In the genomic region with DNA sequence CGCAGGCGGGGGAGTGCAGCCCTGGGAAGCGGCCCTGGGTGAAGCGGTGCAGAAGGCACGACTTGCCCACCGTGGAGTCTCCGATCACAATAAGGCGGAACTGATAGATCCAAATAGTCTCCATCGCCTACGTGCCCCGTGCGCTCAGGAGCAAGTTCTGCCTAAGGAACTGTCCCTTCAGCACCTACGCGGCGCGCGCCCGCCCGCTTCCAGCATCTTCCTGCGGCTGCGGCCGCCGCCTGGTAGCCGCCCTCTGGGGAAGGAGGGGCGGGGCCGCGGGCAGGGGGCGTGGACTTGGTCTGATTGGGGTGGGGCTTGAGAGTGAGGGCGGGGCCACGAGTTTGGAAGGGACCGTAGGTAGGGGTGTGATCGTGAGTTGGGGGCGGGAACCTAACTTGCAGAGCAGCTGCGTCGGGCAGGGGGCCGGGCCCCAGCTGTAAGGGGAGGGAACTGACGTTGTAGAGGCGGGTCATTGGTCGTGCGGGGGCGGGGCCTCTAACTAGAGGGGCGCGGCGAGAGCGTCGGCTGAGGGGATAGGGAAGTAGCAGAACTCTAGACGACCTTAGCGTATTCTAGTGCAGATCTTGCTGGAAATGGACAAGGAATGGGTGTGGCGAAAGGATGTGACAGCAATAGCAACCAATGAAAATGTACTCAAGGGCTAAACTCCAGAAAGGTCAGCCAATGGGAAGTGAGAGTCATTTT, we compare ENCODE assay signal across 8 mouse cellular contexts. TPM values are rescaled to one million over a fixed set of nuclear protein-coding genes. Genes with fewer than 3 reads are reported as not detected.
DNase-seq lines count a peak whose midpoint lies in the region; ATAC-seq and TF ChIP-seq lines count a peak whose summit lies in the region.

A gene (minus strand): TSS at position 241 of the 705 bp plus-strand sequence.

- TF ChIP-seq POLR2A in cerebellum, adult 2 months (IDR thresholded peaks at IDR 0.05; ENCODE audit: borderline replicate concordance, insufficient read depth, low read length) = no peak
- no peak for TF ChIP-seq POLR2A in olfactory bulb, adult 2 months (IDR thresholded peaks at IDR 0.05; ENCODE audit: insufficient read depth, low read depth, low read length)

- H3K4me3 ChIP-seq in ES-E14 (ENCODE audit: insufficient read depth in 1 of 2, low read depth in 1 of 2, low read length in 2 of 2, poor library complexity in 1 of 2, severe bottlenecking in 1 of 2) = peak within 1 kb of the TSS; percentile 85 to 89
- peak within 1 kb of the TSS; percentile 74 for H3K4me3 ChIP-seq in cerebellum, adult 2 months (replicated peaks; ENCODE audit: insufficient read depth, low read depth, low read length)
- peak within 1 kb of the TSS; percentile 70 for H3K4me3 ChIP-seq in forebrain, postnatal 0 days (ENCODE audit: low read depth, low read length)
- peak within 1 kb of the TSS; percentile 41 for H3K4me3 ChIP-seq in lung, embryonic 15.5 days
- peak within 1 kb of the TSS; percentile 63 for H3K4me3 ChIP-seq in olfactory bulb, adult 2 months (ENCODE audit: insufficient read depth, low read depth, low read length)

- no peak for TF ChIP-seq CTCF in cerebellum, adult 2 months (IDR thresholded peaks at IDR 0.05; ENCODE audit: borderline replicate concordance, insufficient read depth, low read depth, low read length)
- TF ChIP-seq CTCF in forebrain, postnatal 0 days (IDR thresholded peaks at IDR 0.05; ENCODE audit: low read depth) = no peak
- TF ChIP-seq CTCF in olfactory bulb, adult 2 months (IDR thresholded peaks at IDR 0.05; ENCODE audit: insufficient read depth, low read depth, low read length) = no peak

- no peaks in the 10 kb centered on the region for H3K27me3 ChIP-seq in cerebellum, adult 2 months (ENCODE audit: control insufficient read depth, insufficient read depth, low read length)
- H3K27me3 ChIP-seq in forebrain, postnatal 0 days (ENCODE audit: insufficient read depth, low read length) = no peaks in the 10 kb centered on the region
- H3K27me3 ChIP-seq in lung, embryonic 15.5 days = peaks cover 3% of the 10 kb centered on the region; the same call in 1 of the 2 replicates

- peak within 1 kb of the TSS; percentile 70 for H3K9ac ChIP-seq in ES-E14 (ENCODE audit: insufficient read depth, low read depth, low read length, poor library complexity, severe bottlenecking)
- H3K9ac ChIP-seq in forebrain, postnatal 0 days = peak within 1 kb of the TSS; percentile 36
- no peak within 1 kb of the TSS for H3K9ac ChIP-seq in lung, embryonic 15.5 days

- H3K9me3 ChIP-seq in ES-E14 (ENCODE audit: control insufficient read depth, insufficient read depth, low read depth, low read length) = no peaks in the 10 kb centered on the region
- no peaks in the 10 kb centered on the region for H3K9me3 ChIP-seq in forebrain, postnatal 0 days (ENCODE audit: low read length)
- H3K9me3 ChIP-seq in lung, embryonic 15.5 days = no peaks in the 10 kb centered on the region

- peak; percentile 94 for ATAC-seq in forebrain, postnatal 0 days
- peak; percentile 93 for ATAC-seq in lung, embryonic 15.5 days (ENCODE audit: borderline replicate concordance, extremely low read depth, low FRiP score, low TSS enrichment)

- DNase-seq in ES-E14 (ENCODE audit: low read depth, low spot score) = peak; percentile 96
- DNase-seq in cerebellum, adult 2 months = peak; percentile 47 to 53
- peak; percentile 84 for DNase-seq in forebrain, postnatal 0 days
- DNase-seq in heart, postnatal 4 days = peak; percentile 82
- peak; percentile 57 for DNase-seq in layer of hippocampus, adult 9-10 months (ENCODE audit: low spot score)
- peak; percentile 63 to 71 for DNase-seq in thymus, adult 18-20 months

- H3K36me3 ChIP-seq in ES-E14 (ENCODE audit: control insufficient read depth, insufficient read depth, low read length, poor library complexity, severe bottlenecking) = no peaks in the 10 kb centered on the region
- H3K36me3 ChIP-seq in forebrain, postnatal 0 days (ENCODE audit: insufficient read depth) = no peaks in the 10 kb centered on the region
- no peaks in the 10 kb centered on the region for H3K36me3 ChIP-seq in lung, embryonic 15.5 days

- in situ Hi-C loops in ES-E14 (cut with MboI; ENCODE audit: low sequenced_read_pairs in 2 of 2, unreplicated experiment in 2 of 2) = no loop called here

- no peak within 1 kb of the TSS for H3K27ac ChIP-seq in ES-E14 (ENCODE audit: insufficient read depth, low read depth, low read length, poor library complexity, severe bottlenecking)
- no peak within 1 kb of the TSS for H3K27ac ChIP-seq in cerebellum, adult 2 months (ENCODE audit: insufficient read depth, low read length)
- H3K27ac ChIP-seq in forebrain, postnatal 0 days (ENCODE audit: low read depth, low read length) = no peak within 1 kb of the TSS
- H3K27ac ChIP-seq in lung, embryonic 15.5 days = no peak within 1 kb of the TSS
- H3K27ac ChIP-seq in olfactory bulb, adult 2 months (ENCODE audit: insufficient read depth, low read depth, low read length) = no peak within 1 kb of the TSS

- H3K4me1 ChIP-seq in ES-E14 (ENCODE audit: control insufficient read depth in 2 of 2, insufficient read depth in 2 of 2, low read length in 2 of 2, poor library complexity in 1 of 2) = no peaks in the 10 kb centered on the region
- H3K4me1 ChIP-seq in cerebellum, adult 2 months (ENCODE audit: control insufficient read depth, insufficient read depth, low read length) = no peaks in the 10 kb centered on the region; the same call in 1 of the 2 replicates
- H3K4me1 ChIP-seq in forebrain, postnatal 0 days (ENCODE audit: insufficient read depth) = no peaks in the 10 kb centered on the region
- H3K4me1 ChIP-seq in lung, embryonic 15.5 days = peaks cover 15% of the 10 kb centered on the region
- H3K4me1 ChIP-seq in olfactory bulb, adult 2 months (ENCODE audit: control insufficient read depth, insufficient read depth, low read length) = peaks cover 3% of the 10 kb centered on the region; the same call in 1 of the 2 replicates

- under 1% methylated on average over 49 of the region's 49 CpGs for WGBS in cerebellum, adult 2 months
- under 1% methylated on average over 48 of the region's 49 CpGs for WGBS in forebrain, postnatal 0 days
- 2% methylated on average over 49 of the region's 49 CpGs for WGBS in lung, embryonic 15.5 days
- WGBS in olfactory bulb, adult 2 months = under 1% methylated on average over 49 of the region's 49 CpGs

- peak within 1 kb of the TSS; percentile 72 for H3K4me2 ChIP-seq in forebrain, postnatal 0 days (ENCODE audit: low read depth)
- H3K4me2 ChIP-seq in lung, embryonic 15.5 days = peak within 1 kb of the TSS; percentile 93

TF ChIP-seq in ES-E14, 5 proteins besides CTCF, POLR2A, EP300 and RAD21:
- TF ChIP-seq ZNF384 (IDR thresholded peaks at IDR 0.05; ENCODE audit: low read depth, low read length) (no peak), MAFK (IDR thresholded peaks at IDR 0.05; ENCODE audit: insufficient read depth, low read depth, low read length) (no peak), CHD2 (IDR thresholded peaks at IDR 0.05; ENCODE audit: low read depth, low read length) (peak; percentile 81), HCFC1 (IDR thresholded peaks at IDR 0.05; ENCODE audit: borderline replicate concordance, insufficient read depth, low read length) (0 out of 2 replicates have a peak, but pooled peaks have one; percentile 16)

RNA-seq across cellular contexts. Expression of the gene that starts here (rescaled TPM):
- total RNA-seq in ES-E14 (2012; rRNA removed) = 1.1 and 1.8 TPM in 2 replicates
- 0.65 and 0.71 TPM in 2 replicates for polyA plus RNA-seq in cerebellum, adult 2 months (2012; rRNA removed)
- 1.8 and 2.5 TPM in 2 replicates for total RNA-seq in forebrain, postnatal 0 days (2014; rRNA removed)
- polyA plus RNA-seq in forebrain, postnatal 0 days (2015; fragmentation: Nextera tagmentation; extraction: Ambion mirVana) = 1.2 and 1.3 TPM in 2 replicates
- under 1 TPM in 1 of 2 experiments, not detected in 1; 0.12 TPM for total RNA-seq in heart, postnatal 4 days (2021)
- 0.26 and 0.44 TPM in 2 replicates for polyA plus RNA-seq in lung, embryonic 15.5 days (2015; fragmentation: Nextera tagmentation; extraction: Ambion mirVana)
- not detected in 2 replicates for polyA plus RNA-seq in olfactory bulb, adult 2 months (2012; ENCODE audit: insufficient read depth, insufficient read length, low replicate concordance, missing spikeins)

Comparison
In these comparisons a context has a peak if more than half of its experiments do, and no peak if none do; other contexts are left out.
1. Peak in DNase-seq and H3K4me3 ChIP-seq in cerebellum, adult 2 months; RNA of the gene not detected or under 1 TPM.
2. Peak in DNase-seq in heart, postnatal 4 days; RNA of the gene not detected or under 1 TPM.
3. Peak in ATAC-seq, H3K4me3 ChIP-seq and H3K4me2 ChIP-seq in lung, embryonic 15.5 days; RNA of the gene not detected or under 1 TPM.